Mouse (Mus musculus): Measurements from ENCODE around the gene E130114P18Rik. TPM values are rescaled to one million over a fixed set of nuclear protein-coding genes. Genes with fewer than 3 reads are reported as not detected.

Gene E130114P18Rik
- total RNA-seq (2023) = not detected

DNA sequence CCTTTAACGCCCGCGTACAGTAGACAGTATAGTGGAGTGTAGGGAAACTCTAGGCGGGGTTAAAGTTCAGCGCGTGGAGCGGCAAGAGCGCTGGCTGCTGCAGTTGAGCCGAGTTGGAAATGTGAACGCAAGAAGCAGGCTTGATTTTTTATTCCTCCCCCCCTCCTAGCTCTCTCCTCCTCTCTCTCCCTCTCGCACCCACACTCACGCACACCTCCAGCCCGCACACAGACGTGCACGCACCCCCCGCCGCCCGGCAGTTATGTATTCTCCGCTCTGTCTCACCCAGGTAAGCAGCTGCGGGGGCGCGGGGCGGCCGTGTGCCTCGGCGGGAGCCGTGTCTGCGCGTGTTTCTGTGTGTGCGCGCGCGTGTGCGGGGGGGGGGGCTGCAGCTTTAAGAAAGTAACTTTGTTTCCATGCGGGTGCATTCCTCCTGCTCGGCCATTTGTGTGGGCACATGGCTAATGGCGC, at the start of gene E130114P18Rik:
E130114P18Rik (minus strand) TSS at position 373 of the 471 bp plus-strand sequence.

DNA sequence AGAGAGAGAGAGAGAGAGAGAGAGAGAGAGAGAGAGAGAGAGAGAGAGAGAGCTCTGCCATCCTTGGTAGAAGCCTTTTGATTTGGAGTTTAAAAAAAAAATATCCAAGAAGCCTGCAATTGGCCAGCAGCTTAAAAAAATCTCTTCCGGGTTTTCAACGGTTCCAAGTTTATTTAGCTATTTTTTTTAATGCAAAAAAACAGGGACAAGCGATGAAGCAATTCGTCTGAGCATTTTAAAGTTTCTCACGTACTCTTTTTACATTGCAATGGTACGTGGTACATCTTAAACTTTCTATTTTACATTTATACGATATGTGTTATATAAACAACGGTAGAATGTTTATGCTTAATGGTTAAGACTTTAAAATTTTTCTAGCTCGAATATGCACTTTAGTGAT, 5.2 kb downstream of the E130114P18Rik start, which contains the start of gene Nfia:
Nfia (plus strand) TSS at position 94 of the 400 bp plus-strand sequence.

Other genes starting within 250 kb of the E130114P18Rik start
- gene Nfia, start 5.3 kb downstream of the E130114P18Rik start, total RNA-seq (2023) = 7.2 TPM

All from CD4-positive naive resting alpha-beta T cell, adult 57 days (primary cell).